In the genomic region with DNA sequence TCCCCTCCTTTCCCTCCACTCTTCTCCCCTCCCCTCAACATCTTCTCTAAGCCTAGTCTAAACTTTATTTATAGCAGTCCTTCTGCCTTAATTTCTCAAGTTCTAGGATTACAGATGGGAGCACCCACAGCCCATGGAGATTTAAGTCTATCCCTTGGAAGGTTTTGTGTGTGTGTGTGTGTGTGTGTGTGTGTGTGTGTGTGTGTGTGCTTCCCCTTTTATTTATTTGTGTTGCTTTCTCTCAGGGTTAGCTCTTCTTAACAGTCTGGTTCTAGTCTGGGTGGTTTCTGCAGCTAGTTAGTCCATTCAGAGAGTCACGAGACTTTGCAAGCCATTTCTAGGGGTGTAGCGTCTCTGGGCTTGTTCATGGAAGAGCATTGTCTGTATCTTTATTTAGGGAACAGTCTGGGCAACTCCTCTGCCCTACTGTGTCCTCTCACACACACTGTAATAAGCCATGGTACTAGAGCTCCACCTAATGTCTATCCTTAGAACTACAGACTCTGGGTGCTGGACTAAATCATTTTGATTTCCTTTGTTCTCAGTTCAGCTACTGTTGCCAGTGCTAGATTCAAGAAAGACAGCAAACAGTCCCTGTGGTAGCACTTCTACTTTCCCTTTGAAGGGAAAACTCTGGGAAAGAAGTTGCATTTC, we compare ENCODE assay signal across 8 mouse cellular contexts. TPM values are rescaled to one million over a fixed set of nuclear protein-coding genes. Genes with fewer than 3 reads are reported as not detected.
DNase-seq lines count a peak whose midpoint lies in the region; ATAC-seq and TF ChIP-seq lines count a peak whose summit lies in the region.

No protein-coding gene starts in this region.

- no peak overlapping the region for H3K4me2 ChIP-seq in forebrain, embryonic 16.5 days (ENCODE audit: low read length)
- no peak overlapping the region for H3K4me2 ChIP-seq in hindbrain, embryonic 16.5 days (ENCODE audit: low read length)
- no peak overlapping the region for H3K4me2 ChIP-seq in stomach, embryonic 14.5 days (replicated peaks; ENCODE audit: low read depth, low read length)

- H3K27me3 ChIP-seq in forebrain, embryonic 16.5 days (replicated peaks; ENCODE audit: control insufficient read depth, insufficient read depth, low read length) = no peaks in the 10 kb centered on the region
- H3K27me3 ChIP-seq in hindbrain, embryonic 16.5 days (replicated peaks; ENCODE audit: control insufficient read depth, insufficient read depth, low read length) = no peaks in the 10 kb centered on the region
- H3K27me3 ChIP-seq in stomach, embryonic 14.5 days (ENCODE audit: control insufficient read depth, insufficient read depth, low read length) = no peaks in the 10 kb centered on the region

- intact Hi-C loops in left cerebral cortex, adult 2 months (cut with DNase I) = loop anchor here (2.0 kb wide), 1 partner anchor 1515 kb away; no protein-coding TSS in a partner anchor

- H3K27ac ChIP-seq in forebrain, embryonic 16.5 days (ENCODE audit: low read length) = peak overlapping the region; percentile 51; the same call in 1 of the 2 replicates
- no peak overlapping the region; the same call in 1 of the 2 replicates for H3K27ac ChIP-seq in hindbrain, embryonic 16.5 days (ENCODE audit: low read depth, low read length)
- H3K27ac ChIP-seq in left cerebral cortex, adult 2 months = no peak overlapping the region
- no peak overlapping the region for H3K27ac ChIP-seq in stomach, embryonic 14.5 days (ENCODE audit: low read length)

- no peak overlapping the region for H3K4me3 ChIP-seq in forebrain, embryonic 16.5 days (replicated peaks; ENCODE audit: low read length)
- no peak overlapping the region for H3K4me3 ChIP-seq in hindbrain, embryonic 16.5 days (ENCODE audit: low read length)
- H3K4me3 ChIP-seq in left cerebral cortex, adult 2 months = no peak overlapping the region
- H3K4me3 ChIP-seq in stomach, embryonic 14.5 days (ENCODE audit: low read depth, low read length) = no peak overlapping the region

- no peaks in the 10 kb centered on the region for H3K9me3 ChIP-seq in forebrain, embryonic 16.5 days (ENCODE audit: control insufficient read depth, low read length)
- H3K9me3 ChIP-seq in hindbrain, embryonic 16.5 days (ENCODE audit: control insufficient read depth, low read length) = no peaks in the 10 kb centered on the region
- H3K9me3 ChIP-seq in stomach, embryonic 14.5 days (ENCODE audit: control insufficient read depth, low read depth, low read length) = no peaks in the 10 kb centered on the region

- no peaks in the 10 kb centered on the region for H3K36me3 ChIP-seq in forebrain, embryonic 16.5 days (ENCODE audit: control insufficient read depth, insufficient read depth)
- H3K36me3 ChIP-seq in hindbrain, embryonic 16.5 days (ENCODE audit: control insufficient read depth, insufficient read depth, low read length) = no peaks in the 10 kb centered on the region
- no peaks in the 10 kb centered on the region; the same call in 1 of the 2 replicates for H3K36me3 ChIP-seq in stomach, embryonic 14.5 days (ENCODE audit: control insufficient read depth, insufficient read depth, low read length)

- DNase-seq in right cerebral cortex, adult 18-20 months = peak; percentile 60
- no peak for DNase-seq in right cerebral cortex, postnatal 4 days
- DNase-seq in cerebellum, adult 11-12 months = peak; percentile 37
- DNase-seq in left cerebral cortex, adult 2 months (ENCODE audit: extremely low spot score in 1 of 2, low spot score in 2 of 2) = peak in 1 of 2 experiments; percentile 46
- DNase-seq in mesoderm, embryonic 11.5 days (ENCODE audit: low read depth, low spot score) = peak; percentile 84

- peak overlapping the region; percentile 48 for H3K9ac ChIP-seq in forebrain, embryonic 16.5 days (replicated peaks; ENCODE audit: low read depth, low read length)
- no peak overlapping the region for H3K9ac ChIP-seq in hindbrain, embryonic 16.5 days (ENCODE audit: low read depth, low read length)
- H3K9ac ChIP-seq in stomach, embryonic 14.5 days (replicated peaks; ENCODE audit: low read depth, low read length) = no peak overlapping the region

- peak; percentile 95 for TF ChIP-seq CTCF in left cerebral cortex, adult 2 months (IDR thresholded peaks at IDR 0.05)

- ATAC-seq in forebrain, embryonic 16.5 days = peak; percentile 95
- peak; percentile 92 for ATAC-seq in hindbrain, embryonic 16.5 days
- ATAC-seq in stomach, embryonic 14.5 days (ENCODE audit: insufficient number of reproducible peaks, insufficient read depth, low FRiP score, low read depth) = peak; percentile 85

- 0% methylated on average over 2 of the region's 2 CpGs for WGBS in forebrain, embryonic 16.5 days
- 5% methylated on average over 2 of the region's 2 CpGs for WGBS in hindbrain, embryonic 16.5 days
- WGBS in stomach, embryonic 14.5 days = 6% methylated on average over 2 of the region's 2 CpGs

- H3K4me1 ChIP-seq in forebrain, embryonic 16.5 days (replicated peaks; ENCODE audit: control insufficient read depth, insufficient read depth, low read length) = 0 out of 2 replicates have a peak, but pooled peaks cover 2% of the 10 kb centered on the region
- H3K4me1 ChIP-seq in hindbrain, embryonic 16.5 days (ENCODE audit: control insufficient read depth, insufficient read depth, low read depth, low read length) = peaks cover 2% of the 10 kb centered on the region
- H3K4me1 ChIP-seq in stomach, embryonic 14.5 days (ENCODE audit: control insufficient read depth, insufficient read depth, low read length) = no peaks in the 10 kb centered on the region

RNA-seq across cellular contexts. Expression of gene Top2b, which starts 15.1 kb away (rescaled TPM):
- 106 and 127 TPM in 2 replicates for polyA plus RNA-seq in forebrain, embryonic 16.5 days (2015; fragmentation: Nextera tagmentation; extraction: Ambion mirVana)
- 52.9 and 68.5 TPM in 2 replicates for polyA plus RNA-seq in hindbrain, embryonic 16.5 days (2015; fragmentation: Nextera tagmentation; extraction: Ambion mirVana)
- total RNA-seq in left cerebral cortex, adult 2 months (2021) = 10 to 100 TPM; 92.7 to 96.3 TPM
- polyA plus RNA-seq in stomach, embryonic 14.5 days (2014; fragmentation: Nextera tagmentation; extraction: Ambion mirVana) = 64.4 and 81.7 TPM in 2 replicates
